ENCODE assay signal across 9 mouse cellular contexts in genomic region chr5:73651855-73652201, GRCm38 (mm10). TPM values are rescaled to one million over a fixed set of nuclear protein-coding genes. Genes with fewer than 3 reads are reported as not detected.
A peak's percentile ranks its signal among the peaks of the same experiment; 100 is the strongest.
DNase-seq lines count a peak whose midpoint lies in the region; ATAC-seq lines count a peak whose summit lies in the region.
"Had no signal": no experiment of that assay in that cellular context is flagged by ENCODE, and none has a peak within 500 bp of the region (broad histone marks: within the 10 kb centered on the region; RNA-seq: fewer than 3 reads in every experiment).

No protein-coding gene starts in this region.

- peaks cover 24% of the 10 kb centered on the region for H3K4me1 ChIP-seq in forebrain, embryonic 15.5 days
- H3K4me1 ChIP-seq in liver, embryonic 15.5 days (replicated peaks) = peaks cover 18% of the 10 kb centered on the region
- H3K4me1 ChIP-seq in neural tube, embryonic 13.5 days (replicated peaks) = peaks cover 23% of the 10 kb centered on the region

- no peak overlapping the region for H3K9ac ChIP-seq in forebrain, embryonic 15.5 days (replicated peaks)
- H3K9ac ChIP-seq in liver, embryonic 15.5 days = no peak overlapping the region
- no peak overlapping the region for H3K9ac ChIP-seq in neural tube, embryonic 13.5 days

- no peak for ATAC-seq in forebrain, embryonic 15.5 days (replicated peaks)
- ATAC-seq in liver, embryonic 15.5 days (ENCODE audit: insufficient read depth) = no peak
- no peak for ATAC-seq in neural tube, embryonic 13.5 days (ENCODE audit: low read depth)

- 2% methylated on average over 4 of the region's 4 CpGs for WGBS in forebrain, embryonic 15.5 days
- 2% methylated on average over 4 of the region's 4 CpGs for WGBS in liver, embryonic 15.5 days (ENCODE audit: insufficient replicate concordance)
- 1% methylated on average over 4 of the region's 4 CpGs for WGBS in neural tube, embryonic 13.5 days

- H3K9me3 ChIP-seq in forebrain, embryonic 15.5 days = no peaks in the 10 kb centered on the region
- H3K9me3 ChIP-seq in liver, embryonic 15.5 days (replicated peaks) = no peaks in the 10 kb centered on the region
- no peaks in the 10 kb centered on the region for H3K9me3 ChIP-seq in neural tube, embryonic 13.5 days

- DNase-seq in kidney, adult 9 months = peak; percentile 45
- DNase-seq in kidney, postnatal 10 days = no peak
- no peak for DNase-seq in left cerebral cortex, adult 8-10 months (ENCODE audit: low spot score in 2 of 2)
- no peak for DNase-seq in c-Kit-positive CD71-positive TER-119-positive erythroid progenitor cells, embryonic 14.5 days (ENCODE audit: low spot score)
- DNase-seq in adrenal gland, adult 18-20 months (ENCODE audit: low spot score in 2 of 2) = no peak

- H3K36me3 ChIP-seq in forebrain, embryonic 15.5 days = no peaks in the 10 kb centered on the region
- no peaks in the 10 kb centered on the region for H3K36me3 ChIP-seq in liver, embryonic 15.5 days (replicated peaks)
- H3K36me3 ChIP-seq in neural tube, embryonic 13.5 days = no peaks in the 10 kb centered on the region

- H3K27ac ChIP-seq in forebrain, embryonic 15.5 days (replicated peaks) = no peak overlapping the region
- no peak overlapping the region for H3K27ac ChIP-seq in liver, embryonic 15.5 days (replicated peaks)
- H3K27ac ChIP-seq in neural tube, embryonic 13.5 days (replicated peaks) = no peak overlapping the region

- H3K4me2 ChIP-seq in forebrain, embryonic 15.5 days (replicated peaks) = peak overlapping the region; percentile 90
- peak overlapping the region; percentile 76 for H3K4me2 ChIP-seq in liver, embryonic 15.5 days
- peak overlapping the region; percentile 75 for H3K4me2 ChIP-seq in neural tube, embryonic 13.5 days

- H3K27me3 ChIP-seq in forebrain, embryonic 15.5 days = peaks cover 48% of the 10 kb centered on the region
- H3K27me3 ChIP-seq in liver, embryonic 15.5 days = peaks cover 83% of the 10 kb centered on the region
- H3K27me3 ChIP-seq in neural tube, embryonic 13.5 days = peaks cover 65% of the 10 kb centered on the region

- peak overlapping the region; percentile 43 for H3K4me3 ChIP-seq in forebrain, embryonic 15.5 days
- H3K4me3 ChIP-seq in liver, embryonic 15.5 days (replicated peaks) = 0 out of 2 replicates have a peak overlapping the region, but pooled peaks have one; percentile 49
- H3K4me3 ChIP-seq in neural tube, embryonic 13.5 days = peak overlapping the region; percentile 40

RNA-seq across cellular contexts. Expression of gene Spata18, which starts 0.6 kb away (rescaled TPM):
- polyA plus RNA-seq in forebrain, embryonic 15.5 days (2015; fragmentation: Nextera tagmentation; extraction: Ambion mirVana) = 0.17 and 0.78 TPM in 2 replicates
- not detected in 2 replicates for polyA plus RNA-seq in liver, embryonic 15.5 days (2015; fragmentation: Nextera tagmentation; extraction: Ambion mirVana)
- polyA plus RNA-seq in neural tube, embryonic 13.5 days (2015; fragmentation: Nextera tagmentation; extraction: Ambion mirVana) = 0.22 and 0.23 TPM in 2 replicates
- total RNA-seq in left cerebral cortex, adult 8-10 months (2022) = 1 to 10 TPM in 2 of 4 experiments, under 1 TPM in 2; 0.48 to 1.3 (median 0.79) TPM
- total RNA-seq in adrenal gland, adult 18-20 months (2021) = not detected

RNA-seq across cellular contexts. Expression of gene Sgcb, which starts 4.2 kb away (rescaled TPM):
- polyA plus RNA-seq in forebrain, embryonic 15.5 days (2015; fragmentation: Nextera tagmentation; extraction: Ambion mirVana) = 25.3 and 25.4 TPM in 2 replicates
- polyA plus RNA-seq in liver, embryonic 15.5 days (2015; fragmentation: Nextera tagmentation; extraction: Ambion mirVana) = 2.5 and 2.9 TPM in 2 replicates
- polyA plus RNA-seq in neural tube, embryonic 13.5 days (2015; fragmentation: Nextera tagmentation; extraction: Ambion mirVana) = 38.1 and 39.7 TPM in 2 replicates
- total RNA-seq in left cerebral cortex, adult 8-10 months (2022) = 10 to 100 TPM; 41.5 to 51.6 (median 44.8) TPM
- 10 to 100 TPM; 20.9 to 26.7 TPM for total RNA-seq in adrenal gland, adult 18-20 months (2021)

RNA-seq across cellular contexts. Expression of gene Lrrc66, which starts 19.5 kb away (rescaled TPM):
- not detected in 2 replicates for polyA plus RNA-seq in forebrain, embryonic 15.5 days (2015; fragmentation: Nextera tagmentation; extraction: Ambion mirVana)
- polyA plus RNA-seq in liver, embryonic 15.5 days (2015; fragmentation: Nextera tagmentation; extraction: Ambion mirVana) = 0.03 TPM in 2 replicates
- not detected in 2 replicates for polyA plus RNA-seq in neural tube, embryonic 13.5 days (2015; fragmentation: Nextera tagmentation; extraction: Ambion mirVana)
- total RNA-seq in left cerebral cortex, adult 8-10 months (2022) = not detected
- under 1 TPM in 1 of 2 experiments, not detected in 1; 0.10 TPM for total RNA-seq in adrenal gland, adult 18-20 months (2021)
- total RNA-seq: layer of hippocampus, postnatal 14 days had no signal
